Mouse (Mus musculus): ENCODE data around the gene Nptx1. TPM values are rescaled to one million over a fixed set of nuclear protein-coding genes. Genes with fewer than 3 reads are reported as not detected.

Gene Nptx1
- polyA plus RNA-seq, 1 experiment from 2014 or later, result 3.2 TPM

DNA sequence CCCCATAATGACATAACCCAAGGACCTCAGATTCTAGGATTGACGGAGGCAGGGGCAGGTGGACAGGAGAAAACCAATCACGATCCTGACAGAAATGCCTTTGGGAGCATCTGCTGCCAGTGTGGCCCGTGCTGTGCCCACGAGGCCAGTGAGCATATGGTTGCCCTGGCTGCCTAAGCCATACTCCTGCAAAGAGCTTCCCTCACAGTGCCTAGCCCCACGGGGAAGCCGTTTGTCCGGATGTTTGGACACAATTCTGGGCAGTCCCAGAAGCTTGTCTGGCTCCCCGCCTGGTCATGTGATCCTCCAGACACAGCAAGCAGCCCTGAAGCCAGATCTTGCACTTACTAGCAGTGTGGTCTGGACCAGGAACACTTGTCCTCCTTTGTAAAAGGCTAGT is 24.8 kb downstream of the Nptx1 start:
- H3K9me3 ChIP-seq (ENCODE audit: control insufficient read depth, low read length), result no peaks in the 10 kb centered on the region
- no peak for DNase-seq (ENCODE audit: low spot score)
- 89% methylated on average over 8 of the region's 8 CpGs for WGBS

GRCm38 (mm10) chr11:119521920-119522710 is 25.4 kb downstream of the Nptx1 start:
- no peak overlapping the region for H3K4me2 ChIP-seq (ENCODE audit: low read depth, low read length, severe bottlenecking)
- WGBS, result 88% methylated on average over 6 of the region's 6 CpGs

More for the DNA sequence above, 24.8 kb downstream of the Nptx1 start:
- Histone ChIP-seq H3K4me2 (ENCODE audit: low read depth, low read length, severe bottlenecking) (no peak overlapping the region), H3K27ac (ENCODE audit: low read depth, low read length) (no peak overlapping the region), H3K4me3 (ENCODE audit: low read depth, low read length) (no peak overlapping the region), H3K27me3 (ENCODE audit: control insufficient read depth, insufficient read depth, low read length) (no peaks in the 10 kb centered on the region), H3K4me1 (replicated peaks; ENCODE audit: control insufficient read depth, insufficient read depth, low read length) (no peaks in the 10 kb centered on the region; the same call in 1 of the 2 replicates), H3K36me3 (ENCODE audit: control insufficient read depth, insufficient read depth, low read length) (no peaks in the 10 kb centered on the region), H3K9ac (ENCODE audit: low read length) (no peak overlapping the region)
- no peak for ATAC-seq (replicated peaks; ENCODE audit: low FRiP score)

GRCm38 (mm10) chr11:119520713-119521063 is 26.9 kb downstream of the Nptx1 start:
- no peak overlapping the region for H3K4me2 ChIP-seq (ENCODE audit: low read depth, low read length, severe bottlenecking)
- ATAC-seq (replicated peaks; ENCODE audit: low FRiP score), result no peak

More at GRCm38 (mm10) chr11:119521920-119522710, 25.4 kb downstream of the Nptx1 start:
- Histone ChIP-seq H3K4me1 (replicated peaks; ENCODE audit: control insufficient read depth, insufficient read depth, low read length) (no peaks in the 10 kb centered on the region; the same call in 1 of the 2 replicates), H3K9me3 (ENCODE audit: control insufficient read depth, low read length) (no peaks in the 10 kb centered on the region), H3K4me3 (ENCODE audit: low read depth, low read length) (no peak overlapping the region), H3K9ac (ENCODE audit: low read length) (no peak overlapping the region), H3K36me3 (ENCODE audit: control insufficient read depth, insufficient read depth, low read length) (no peaks in the 10 kb centered on the region), H3K27ac (ENCODE audit: low read depth, low read length) (no peak overlapping the region), H3K27me3 (ENCODE audit: control insufficient read depth, insufficient read depth, low read length) (no peaks in the 10 kb centered on the region)
- no peak for ATAC-seq (replicated peaks; ENCODE audit: low FRiP score)
- no peak for DNase-seq (ENCODE audit: low spot score)

GRCm38 (mm10) chr11:119520005-119520712 is 27.4 kb downstream of the Nptx1 start:
- no peaks in the 10 kb centered on the region for H3K9me3 ChIP-seq (ENCODE audit: control insufficient read depth, low read length)
- H3K4me2 ChIP-seq (ENCODE audit: low read depth, low read length, severe bottlenecking), result no peak overlapping the region
- DNase-seq (ENCODE audit: low spot score), result no peak
- 0 out of 2 replicates have a peak, but pooled peaks cover 2% of the 10 kb centered on the region for H3K27me3 ChIP-seq (ENCODE audit: control insufficient read depth, insufficient read depth, low read length)
- 79% methylated on average over 5 of the region's 5 CpGs for WGBS
- no peak overlapping the region for H3K27ac ChIP-seq (ENCODE audit: low read depth, low read length)
- ATAC-seq (replicated peaks; ENCODE audit: low FRiP score), result no peak
- H3K36me3 ChIP-seq (ENCODE audit: control insufficient read depth, insufficient read depth, low read length), result no peaks in the 10 kb centered on the region
- no peak overlapping the region for H3K9ac ChIP-seq (ENCODE audit: low read length)
- H3K4me1 ChIP-seq (replicated peaks; ENCODE audit: control insufficient read depth, insufficient read depth, low read length), result peaks cover 12% of the 10 kb centered on the region
- no peak overlapping the region for H3K4me3 ChIP-seq (ENCODE audit: low read depth, low read length)

More at GRCm38 (mm10) chr11:119520713-119521063, 26.9 kb downstream of the Nptx1 start:
- Histone ChIP-seq H3K9ac (ENCODE audit: low read length) (no peak overlapping the region), H3K27me3 (ENCODE audit: control insufficient read depth, insufficient read depth, low read length) (0 out of 2 replicates have a peak, but pooled peaks cover 2% of the 10 kb centered on the region), H3K27ac (ENCODE audit: low read depth, low read length) (no peak overlapping the region), H3K4me3 (ENCODE audit: low read depth, low read length) (no peak overlapping the region), H3K36me3 (ENCODE audit: control insufficient read depth, insufficient read depth, low read length) (no peaks in the 10 kb centered on the region), H3K4me1 (replicated peaks; ENCODE audit: control insufficient read depth, insufficient read depth, low read length) (peaks cover 8% of the 10 kb centered on the region), H3K9me3 (ENCODE audit: control insufficient read depth, low read length) (no peaks in the 10 kb centered on the region)
- no peak for DNase-seq (ENCODE audit: low spot score)

DNA sequence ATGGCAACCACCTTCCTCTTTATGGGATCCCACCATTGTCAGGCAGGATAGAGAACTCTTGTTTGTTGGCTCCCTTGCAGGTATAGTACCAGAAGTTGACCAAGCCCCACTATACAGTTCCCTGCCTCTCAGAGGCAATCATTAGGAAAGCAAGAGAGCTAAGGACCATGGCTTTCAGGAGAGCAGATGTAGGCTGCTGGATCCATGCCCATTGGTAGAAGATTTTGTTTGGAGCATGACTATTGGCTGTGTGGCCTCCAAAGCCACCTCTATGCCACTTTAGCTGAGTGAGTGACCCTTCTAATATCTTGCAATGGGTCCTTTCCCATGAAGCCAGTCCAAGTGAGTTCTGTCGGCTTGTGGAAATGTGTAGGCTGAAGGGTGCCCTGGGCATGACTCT is 28.2 kb downstream of the Nptx1 start:
- Histone ChIP-seq H3K9me3 (ENCODE audit: control insufficient read depth, low read length) (no peaks in the 10 kb centered on the region), H3K36me3 (ENCODE audit: control insufficient read depth, insufficient read depth, low read length) (no peaks in the 10 kb centered on the region), H3K27me3 (ENCODE audit: control insufficient read depth, insufficient read depth, low read length) (0 out of 2 replicates have a peak, but pooled peaks cover 2% of the 10 kb centered on the region), H3K4me1 (replicated peaks; ENCODE audit: control insufficient read depth, insufficient read depth, low read length) (peaks cover 18% of the 10 kb centered on the region), H3K27ac (ENCODE audit: low read depth, low read length) (no peak overlapping the region), H3K4me3 (ENCODE audit: low read depth, low read length) (no peak overlapping the region), H3K9ac (ENCODE audit: low read length) (no peak overlapping the region), H3K4me2 (ENCODE audit: low read depth, low read length, severe bottlenecking) (no peak overlapping the region)
- DNase-seq (ENCODE audit: low spot score) (no peak), ATAC-seq (replicated peaks; ENCODE audit: low FRiP score) (no peak)
- WGBS, result 94% methylated on average over 1 of the region's 1 CpGs

DNA sequence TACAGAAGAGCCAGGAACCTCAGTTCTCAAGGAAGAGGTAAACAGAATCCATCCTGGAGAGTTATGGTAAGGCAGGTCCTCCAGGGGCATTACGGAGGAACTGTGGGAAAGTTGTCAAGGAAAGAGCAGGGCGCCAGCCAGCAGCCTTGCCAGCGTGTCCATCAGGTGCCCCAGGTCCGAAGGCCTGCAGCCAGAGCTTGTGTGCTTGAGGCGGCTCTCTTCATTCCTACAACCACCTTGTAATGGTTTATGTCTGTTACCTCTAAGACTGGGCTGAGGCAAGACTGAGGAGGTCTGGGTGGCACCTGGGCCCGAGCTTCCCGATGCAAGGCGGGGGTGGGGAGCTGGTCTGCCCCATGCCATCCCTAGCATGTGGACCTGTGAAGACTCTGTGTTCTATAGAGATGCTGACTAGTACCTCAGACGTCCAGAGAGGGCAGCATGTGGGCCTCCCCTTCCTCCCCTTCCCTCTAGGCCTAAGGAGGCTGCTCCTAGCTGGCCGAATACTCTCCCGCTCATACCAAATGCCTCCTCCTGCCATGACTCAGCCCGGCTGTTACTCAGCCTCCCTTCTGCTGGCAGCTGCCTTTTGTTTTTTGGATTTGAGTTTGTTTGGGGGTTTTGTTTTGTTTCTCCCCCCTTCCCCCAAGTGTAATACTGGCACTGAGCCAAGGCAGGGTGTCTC is 30.7 kb downstream of the Nptx1 start:
- no peaks in the 10 kb centered on the region for H3K9me3 ChIP-seq (ENCODE audit: control insufficient read depth, low read length)
- H3K4me1 ChIP-seq (replicated peaks; ENCODE audit: control insufficient read depth, insufficient read depth, low read length), result peaks cover 22% of the 10 kb centered on the region
- no peaks in the 10 kb centered on the region for H3K36me3 ChIP-seq (ENCODE audit: control insufficient read depth, insufficient read depth, low read length)
- DNase-seq (ENCODE audit: low spot score) (no peak), ATAC-seq (replicated peaks; ENCODE audit: low FRiP score) (no peak)
- H3K27me3 ChIP-seq (ENCODE audit: control insufficient read depth, insufficient read depth, low read length), result 0 out of 2 replicates have a peak, but pooled peaks cover 5% of the 10 kb centered on the region
- H3K4me2 ChIP-seq (ENCODE audit: low read depth, low read length, severe bottlenecking), result no peak overlapping the region
- H3K27ac ChIP-seq (ENCODE audit: low read depth, low read length), result no peak overlapping the region
- no peak overlapping the region for H3K4me3 ChIP-seq (ENCODE audit: low read depth, low read length)
- H3K9ac ChIP-seq (ENCODE audit: low read length), result no peak overlapping the region
- 61% methylated on average over 12 of the region's 12 CpGs for WGBS

DNA sequence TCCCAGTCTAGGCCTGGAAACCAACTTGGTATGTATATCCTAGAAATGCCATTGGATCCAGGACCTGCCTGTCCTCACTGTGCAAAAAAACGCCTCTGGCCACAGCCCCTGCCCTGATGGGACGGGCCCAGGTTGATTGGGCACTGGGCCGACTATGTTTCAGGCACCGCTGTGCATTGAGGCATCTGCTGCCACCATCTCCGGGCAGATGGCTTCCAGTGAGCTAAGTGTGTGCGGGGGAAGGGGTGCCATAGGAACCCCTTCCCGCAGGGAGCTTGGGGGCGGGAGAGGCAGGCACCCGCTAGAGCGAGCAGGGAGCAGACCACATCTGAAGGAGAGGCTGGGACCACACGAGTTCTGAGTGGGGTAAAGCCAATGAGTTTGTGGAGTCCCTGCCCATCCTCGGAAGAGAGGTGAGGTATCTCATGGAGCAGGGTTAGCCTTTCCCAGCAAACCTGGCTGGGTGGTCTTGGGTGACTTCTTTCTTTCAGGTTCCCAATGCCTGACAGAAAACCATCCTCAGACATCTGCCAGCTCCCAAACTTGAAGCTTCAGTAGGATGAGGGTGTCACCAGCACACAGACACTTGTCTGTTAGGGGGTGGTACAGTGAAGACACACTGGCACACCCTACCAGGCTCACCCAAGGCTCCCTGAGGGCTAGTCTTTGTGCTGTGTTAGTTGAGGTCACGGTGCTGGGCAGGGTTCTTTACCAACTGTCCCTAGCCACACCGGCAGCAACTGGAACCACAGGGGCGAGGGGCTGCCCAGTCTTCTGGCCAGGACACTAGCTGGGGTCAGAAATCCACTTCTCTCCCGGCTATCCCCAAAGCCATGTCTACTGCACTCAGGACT is 31.5 kb downstream of the Nptx1 start:
- Histone ChIP-seq H3K4me3 (ENCODE audit: low read depth, low read length) (no peak overlapping the region), H3K27ac (ENCODE audit: low read depth, low read length) (peak overlapping the region; percentile 84), H3K36me3 (ENCODE audit: control insufficient read depth, insufficient read depth, low read length) (no peaks in the 10 kb centered on the region), H3K9me3 (ENCODE audit: control insufficient read depth, low read length) (no peaks in the 10 kb centered on the region), H3K9ac (ENCODE audit: low read length) (peak overlapping the region; percentile 52; the same call in 1 of the 2 replicates), H3K4me2 (ENCODE audit: low read depth, low read length, severe bottlenecking) (peak overlapping the region; percentile 48; the same call in 1 of the 2 replicates), H3K27me3 (ENCODE audit: control insufficient read depth, insufficient read depth, low read length) (0 out of 2 replicates have a peak, but pooled peaks cover 5% of the 10 kb centered on the region), H3K4me1 (replicated peaks; ENCODE audit: control insufficient read depth, insufficient read depth, low read length) (peaks cover 22% of the 10 kb centered on the region)
- WGBS, result 77% methylated on average over 16 of the region's 16 CpGs
- ATAC-seq (replicated peaks; ENCODE audit: low FRiP score) (no peak), DNase-seq (ENCODE audit: low spot score) (no peak)

Data from forebrain, embryonic 11.5 days (tissue).